Mouse (Mus musculus): ENCODE results near the gene Morc2a.

GRCm38 (mm10) chr11:3674545-3674944, 25.6 kb downstream of the Morc2a start:
- TF ChIP-seq MAFK (IDR thresholded peaks at IDR 0.05; ENCODE audit: insufficient read depth, low read depth, low read length), result no peak
- TF ChIP-seq CHD2 (IDR thresholded peaks at IDR 0.05; ENCODE audit: low read depth, low read length), result no peak
- TF ChIP-seq ZC3H11A (IDR thresholded peaks at IDR 0.05; ENCODE audit: borderline replicate concordance, low read depth, low read length), result no peak
- no peak for TF ChIP-seq ZNF384 (IDR thresholded peaks at IDR 0.05; ENCODE audit: low read depth, low read length)
- no peak for TF ChIP-seq HCFC1 (IDR thresholded peaks at IDR 0.05; ENCODE audit: borderline replicate concordance, insufficient read depth, low read length)
